Mouse (Mus musculus) left cerebral cortex, adult 18-20 months (tissue): Measurements from ENCODE around the gene Mknk2. TPM values are rescaled to one million over a fixed set of nuclear protein-coding genes. Genes with fewer than 3 reads are reported as not detected.
A peak's percentile ranks its signal among the peaks of the same experiment; 100 is the strongest.

Source experiments
- DNase-seq, 2 experiments: peaks; one replicate each; pipeline ENCODE4 v3.0.0; 2021 to 2022; ENCODE audit warnings: low spot score in 2 of 2, mixed read lengths in 1 of 2
- long read RNA-seq, 2 experiments: library from polyadenylated mRNA; stranded (forward); transcript quantifications; one replicate each; pipeline ENCODE4 v2.0.0; 2021
- total RNA-seq, 2 experiments: library from RNA; stranded (reverse); gene quantifications; 2 replicates each; pipeline ENCODE4 v1.2.3; 2021

The Mknk2 gene
- total RNA-seq = 10 to 100 TPM; 43.3 to 47.7 TPM
- long read RNA-seq, experiment 1, transcript Mknk2-205 (14 exons, 3,439 nt) = major isoform, 14 of 109 reads
- long read RNA-seq, experiment 1, partial matches to known transcripts = 21 of 109 reads
- long read RNA-seq, experiment 1, other reads (novel, unspliced or antisense) = 74 of 109 reads
- long read RNA-seq, experiment 2, partial matches to known transcripts = 16 of 47 reads
- long read RNA-seq, experiment 2, other reads (novel, unspliced or antisense) = 26 of 47 reads

GRCm38 (mm10) chr10:80677942-80678436 lies at the start of gene Mknk2:
Mknk2 (minus strand) TSS chr10:80678112.
- DNase-seq = peak; percentile 71 to 72

- DNase-seq = no peak
Measured at GRCm38 (mm10) chr10:80717281-80717680, 39.4 kb upstream of the Mknk2 start.

GRCm38 (mm10) chr10:80710834-80711233 lies 32.9 kb upstream of the Mknk2 start:
- no peak for DNase-seq

GRCm38 (mm10) chr10:80705479-80705878 lies 27.6 kb upstream of the Mknk2 start:
- DNase-seq = no peak

- no peak for DNase-seq
Measured at GRCm38 (mm10) chr10:80705033-80705432, 27.1 kb upstream of the Mknk2 start.

- DNase-seq = no peak
Measured at GRCm38 (mm10) chr10:80704418-80704817, 26.5 kb upstream of the Mknk2 start.

- DNase-seq = no peak
Measured at GRCm38 (mm10) chr10:80703643-80704042, 25.7 kb upstream of the Mknk2 start.

GRCm38 (mm10) chr10:80702536-80703390 lies 24.9 kb upstream of the Mknk2 start:
- peak; percentile 92 to 96 for DNase-seq

- peak; percentile 97 to 99 for DNase-seq
Measured at GRCm38 (mm10) chr10:80701721-80702535, 24.0 kb upstream of the Mknk2 start, which contains the start of the genes Mob3a and Izumo4. Mob3a (minus strand) TSS chr10:80701977. Izumo4 (plus strand) TSS chr10:80702184.

GRCm38 (mm10) chr10:80700732-80701131 lies 22.8 kb upstream of the Mknk2 start:
- no peak for DNase-seq

- DNase-seq = no peak
Measured at GRCm38 (mm10) chr10:80700038-80700504, 22.2 kb upstream of the Mknk2 start.

GRCm38 (mm10) chr10:80698605-80699004 lies 20.7 kb upstream of the Mknk2 start:
- DNase-seq = no peak

- no peak for DNase-seq
Measured at GRCm38 (mm10) chr10:80697812-80698211, 19.9 kb upstream of the Mknk2 start.

GRCm38 (mm10) chr10:80697393-80697787 lies 19.5 kb upstream of the Mknk2 start:
- DNase-seq = no peak

- DNase-seq = no peak
Measured at GRCm38 (mm10) chr10:80696502-80697392, 18.8 kb upstream of the Mknk2 start.

GRCm38 (mm10) chr10:80695801-80696501 lies 18.0 kb upstream of the Mknk2 start:
- no peak for DNase-seq

GRCm38 (mm10) chr10:80695186-80695585 lies 17.3 kb upstream of the Mknk2 start:
- DNase-seq = no peak

- no peak for DNase-seq
Measured at GRCm38 (mm10) chr10:80694159-80694938, 16.4 kb upstream of the Mknk2 start.
